Mouse (Mus musculus): Measurements from ENCODE around the gene Srrt. TPM values are rescaled to one million over a fixed set of nuclear protein-coding genes. Genes with fewer than 3 reads are reported as not detected.

Gene Srrt
- polyA plus RNA-seq, 1 experiment, result 108 TPM

DNA sequence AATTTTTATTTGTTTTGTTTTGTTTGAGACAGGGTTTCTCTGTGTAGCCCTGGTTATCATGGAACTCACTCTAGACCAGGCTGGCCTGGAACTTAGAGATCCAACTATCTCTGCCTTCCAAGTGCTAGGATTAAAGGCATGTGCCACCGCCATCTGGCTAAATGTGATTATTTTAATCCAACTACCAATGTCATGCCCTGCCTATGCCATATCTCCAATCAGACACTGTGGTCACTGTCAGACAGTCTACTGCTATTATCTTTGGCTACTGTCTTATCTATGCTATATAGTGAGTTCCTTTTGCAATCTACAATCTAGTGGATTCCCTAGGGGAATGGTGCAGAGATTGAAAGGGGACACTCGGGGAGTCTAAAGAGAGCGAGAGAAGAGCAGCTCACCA is 13.5 kb upstream of the Srrt start:
- TF ChIP-seq CTCF (IDR thresholded peaks at IDR 0.05; ENCODE audit: borderline replicate concordance, insufficient read depth, low read length) (no peak), POLR2A (IDR thresholded peaks at IDR 0.05; ENCODE audit: low read depth, low read length) (no peak)
- Histone ChIP-seq H3K4me3 (ENCODE audit: insufficient read depth, low read length) (no peak overlapping the region), H3K4me1 (ENCODE audit: control insufficient read depth, insufficient read depth, low read length) (no peaks in the 10 kb centered on the region), H3K27ac (ENCODE audit: insufficient read depth, low read length) (no peak overlapping the region)

DNA sequence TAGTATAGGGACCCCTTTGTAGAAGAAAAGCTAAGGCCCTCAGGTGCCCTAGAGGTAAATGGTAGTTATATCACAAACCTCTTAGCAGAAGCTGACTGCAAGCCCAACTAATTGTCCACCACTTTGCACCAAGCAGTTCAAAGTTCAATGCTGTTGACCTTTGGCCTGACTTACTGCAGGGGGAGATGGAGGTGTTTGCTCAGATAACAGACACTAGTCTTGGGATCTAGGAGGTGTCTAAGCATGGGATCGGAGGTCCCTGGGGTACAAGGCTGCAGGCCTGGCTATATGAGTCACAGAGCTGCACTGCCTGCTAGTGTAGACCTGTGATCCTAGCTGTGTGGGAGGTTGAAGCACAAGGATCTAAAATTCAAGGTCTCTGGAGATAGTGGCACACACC is 11.1 kb upstream of the Srrt start:
- peaks cover 5% of the 10 kb centered on the region; the same call in 1 of the 2 replicates for H3K4me1 ChIP-seq (ENCODE audit: control insufficient read depth, insufficient read depth, low read length)
- H3K27ac ChIP-seq (ENCODE audit: insufficient read depth, low read length), result no peak overlapping the region
- no peak overlapping the region for H3K4me3 ChIP-seq (ENCODE audit: insufficient read depth, low read length)
- TF ChIP-seq CTCF (IDR thresholded peaks at IDR 0.05; ENCODE audit: borderline replicate concordance, insufficient read depth, low read length) (no peak), POLR2A (IDR thresholded peaks at IDR 0.05; ENCODE audit: low read depth, low read length) (no peak)

DNA sequence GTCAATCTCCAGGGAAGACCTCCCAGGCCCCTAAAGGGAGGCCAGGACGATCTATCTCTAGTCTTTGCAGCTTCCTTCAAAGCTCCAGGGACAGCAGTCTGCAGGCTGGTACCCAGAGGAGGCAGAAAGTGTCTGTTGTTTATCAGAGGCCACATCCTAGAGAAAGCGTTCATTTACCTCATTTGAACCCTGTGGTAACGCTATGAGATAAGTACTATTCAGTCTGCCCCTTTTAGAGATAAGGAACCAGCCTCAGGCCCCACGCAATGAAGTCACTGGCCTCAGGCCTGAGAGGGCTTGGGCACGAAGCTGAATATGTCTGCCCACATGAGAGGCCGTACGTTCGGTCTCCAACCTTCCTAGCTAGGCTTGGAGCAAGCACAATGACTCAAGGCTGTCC is 9.9 kb upstream of the Srrt start:
- Histone ChIP-seq H3K4me3 (ENCODE audit: insufficient read depth, low read length) (no peak overlapping the region), H3K27ac (ENCODE audit: insufficient read depth, low read length) (no peak overlapping the region), H3K4me1 (ENCODE audit: control insufficient read depth, insufficient read depth, low read length) (peaks cover 5% of the 10 kb centered on the region; the same call in 1 of the 2 replicates)
- TF ChIP-seq CTCF (IDR thresholded peaks at IDR 0.05; ENCODE audit: borderline replicate concordance, insufficient read depth, low read length), result no peak
- no peak for TF ChIP-seq POLR2A (IDR thresholded peaks at IDR 0.05; ENCODE audit: low read depth, low read length)

DNA sequence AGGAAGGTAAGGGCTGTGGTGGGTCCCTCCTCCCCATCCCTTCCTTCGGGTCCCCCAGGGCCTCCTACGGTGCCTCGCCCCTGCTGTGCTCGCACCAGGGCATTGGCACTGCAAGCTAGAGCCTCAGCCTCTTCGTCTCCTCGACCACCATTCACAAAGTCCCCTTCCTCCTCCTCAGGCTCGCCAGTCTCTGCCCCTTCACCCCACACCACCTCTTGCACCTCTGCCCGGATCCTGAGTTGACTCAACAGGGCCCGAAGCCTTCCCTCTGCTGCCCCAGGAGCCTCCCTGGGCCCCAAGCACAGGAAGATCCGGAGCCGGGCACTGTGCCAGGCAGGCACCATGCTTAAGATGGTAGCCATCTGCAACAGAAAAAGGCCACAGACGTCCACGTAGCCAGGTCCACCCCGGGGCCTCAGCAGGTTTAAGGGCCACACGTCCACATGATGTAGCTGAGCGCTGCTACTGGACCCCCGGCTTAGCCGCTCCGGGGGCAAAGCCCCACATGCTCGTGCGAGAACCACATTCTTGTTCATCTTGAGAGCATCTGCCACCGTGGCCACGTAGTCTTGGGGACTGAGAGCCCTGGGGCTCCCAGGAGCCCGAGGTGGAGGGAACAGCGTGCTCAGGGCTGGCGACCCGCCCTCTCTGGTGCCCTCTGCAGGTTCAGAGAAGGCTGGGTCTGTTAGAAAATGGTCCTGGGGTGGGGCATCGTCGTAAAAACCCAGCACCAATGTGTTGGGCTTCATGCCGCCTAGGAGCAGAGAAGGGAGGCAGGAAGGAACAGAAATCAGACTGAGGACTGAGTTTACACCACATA is 7.8 kb upstream of the Srrt start:
- no peak overlapping the region for H3K4me3 ChIP-seq (ENCODE audit: insufficient read depth, low read length)
- H3K4me1 ChIP-seq (ENCODE audit: control insufficient read depth, insufficient read depth, low read length), result peaks cover 5% of the 10 kb centered on the region; the same call in 1 of the 2 replicates
- TF ChIP-seq POLR2A (IDR thresholded peaks at IDR 0.05; ENCODE audit: low read depth, low read length) (no peak), CTCF (IDR thresholded peaks at IDR 0.05; ENCODE audit: borderline replicate concordance, insufficient read depth, low read length) (no peak)
- H3K27ac ChIP-seq (ENCODE audit: insufficient read depth, low read length), result no peak overlapping the region

DNA sequence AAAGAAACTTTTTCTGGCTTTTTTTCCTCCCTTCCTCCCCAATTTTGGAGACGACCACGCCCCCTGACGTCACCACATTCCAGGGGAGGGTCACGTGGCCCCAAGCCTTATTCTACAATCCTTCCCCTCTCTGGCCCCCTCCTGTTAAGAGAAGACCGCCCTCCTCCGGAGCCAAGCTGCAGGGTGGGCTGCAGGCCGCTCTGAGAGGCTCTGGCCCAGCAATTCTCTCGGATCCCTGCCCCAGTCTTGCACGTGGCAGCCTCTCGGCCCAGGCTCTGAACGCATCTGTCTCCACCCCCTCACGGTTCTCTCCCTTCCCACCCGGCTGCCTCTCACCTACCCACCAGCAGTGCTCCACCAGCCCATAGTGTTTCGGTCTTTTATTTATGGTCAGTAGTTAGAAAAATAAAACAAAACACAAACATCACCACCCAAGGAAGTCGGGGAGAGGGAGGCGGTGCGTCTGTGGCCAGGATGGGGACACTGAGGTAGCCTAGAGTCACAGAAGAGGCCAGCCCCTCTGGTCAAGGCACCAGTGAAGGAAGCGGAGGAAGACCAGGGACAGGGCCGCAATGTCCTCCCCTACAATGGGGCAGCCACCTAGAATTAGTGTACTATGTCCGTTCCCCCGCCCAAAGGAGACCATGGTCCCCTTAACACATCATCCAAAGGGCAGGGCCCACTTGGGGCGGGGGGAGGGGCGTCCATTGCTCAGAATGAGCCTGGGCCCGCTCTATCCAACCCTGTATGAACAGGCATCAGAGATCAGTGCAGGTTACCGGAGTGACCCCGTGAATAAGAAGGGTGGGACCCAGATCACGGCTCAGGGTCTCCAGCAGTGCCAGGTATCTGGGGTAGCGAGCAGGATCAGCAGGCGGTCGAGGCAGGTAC is 7.0 kb upstream of the Srrt start, which contains the start of gene Trip6:
Gene Trip6 (minus strand): TSS at position 212 of the 891 bp plus-strand sequence.
- peak; percentile 34 for TF ChIP-seq POLR2A (IDR thresholded peaks at IDR 0.05; ENCODE audit: low read depth, low read length)
- no peak for TF ChIP-seq CTCF (IDR thresholded peaks at IDR 0.05; ENCODE audit: borderline replicate concordance, insufficient read depth, low read length)
- peaks cover 5% of the 10 kb centered on the region; the same call in 1 of the 2 replicates for H3K4me1 ChIP-seq (ENCODE audit: control insufficient read depth, insufficient read depth, low read length)
- H3K4me3 ChIP-seq (ENCODE audit: insufficient read depth, low read length), result peak within 1 kb of the TSS; percentile 82
- peak within 1 kb of the TSS; percentile 81 for H3K27ac ChIP-seq (ENCODE audit: insufficient read depth, low read length)

DNA sequence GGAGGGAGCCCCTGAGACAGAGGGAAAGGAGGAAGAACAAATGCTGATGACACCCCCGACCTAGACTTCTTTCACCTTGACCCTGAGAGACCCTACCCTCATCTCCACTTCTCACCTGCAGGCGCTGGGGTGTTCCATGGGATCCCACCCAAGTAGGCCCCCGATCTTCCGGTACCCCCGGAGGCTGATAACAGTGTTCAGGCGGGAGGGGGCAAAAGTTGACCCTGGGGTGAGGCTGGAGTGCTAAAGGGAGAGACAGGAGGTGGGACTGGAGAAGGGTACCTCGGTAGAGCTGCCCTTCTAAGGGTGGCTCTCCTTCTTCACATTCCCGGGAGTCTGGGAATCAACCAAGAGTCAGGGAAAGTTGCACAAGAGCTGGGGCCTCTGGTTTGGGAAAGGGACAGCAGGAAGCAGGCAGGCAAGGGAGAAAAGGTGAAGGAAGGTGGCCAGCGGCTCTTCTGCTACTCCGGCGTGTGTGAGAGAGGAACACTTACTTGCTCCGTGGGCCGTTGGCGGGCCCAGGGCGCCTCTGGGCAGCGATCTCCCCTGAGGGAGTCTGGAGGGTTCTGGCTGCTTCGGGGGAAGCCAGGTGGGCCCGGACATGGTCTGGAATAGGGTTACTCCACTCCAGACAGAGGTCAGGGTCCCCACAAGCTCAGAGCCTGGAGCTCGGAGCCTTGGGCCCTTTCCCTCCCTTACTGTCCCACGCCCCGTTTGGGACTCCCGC is 6.2 kb upstream of the Srrt start:
- peak overlapping the region; percentile 81 for H3K27ac ChIP-seq (ENCODE audit: insufficient read depth, low read length)
- no peak for TF ChIP-seq CTCF (IDR thresholded peaks at IDR 0.05; ENCODE audit: borderline replicate concordance, insufficient read depth, low read length)
- peak; percentile 93 for TF ChIP-seq POLR2A (IDR thresholded peaks at IDR 0.05; ENCODE audit: low read depth, low read length)
- H3K4me1 ChIP-seq (ENCODE audit: control insufficient read depth, insufficient read depth, low read length), result peaks cover 5% of the 10 kb centered on the region; the same call in 1 of the 2 replicates
- peak overlapping the region; percentile 82 for H3K4me3 ChIP-seq (ENCODE audit: insufficient read depth, low read length)

DNA sequence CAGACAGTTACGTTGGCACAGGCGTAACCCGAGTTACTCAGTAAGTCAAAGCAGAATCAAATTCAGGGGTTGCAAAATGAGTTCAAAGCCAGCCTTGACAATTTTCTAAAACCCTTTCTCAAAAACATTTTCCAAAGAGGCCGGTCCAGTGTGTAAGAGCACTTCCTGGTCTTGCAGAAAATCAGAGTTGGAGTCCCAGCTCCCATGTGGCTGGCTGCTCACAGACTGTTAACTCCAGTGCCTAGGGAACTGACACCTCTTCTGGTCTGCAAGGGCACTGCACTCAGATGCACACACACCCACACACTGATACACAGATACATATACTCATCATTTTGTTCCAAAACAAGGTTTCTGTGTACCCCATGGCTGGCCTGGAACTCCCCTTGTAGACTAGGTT is 882 bp upstream of the Srrt start:
- TF ChIP-seq CTCF (IDR thresholded peaks at IDR 0.05; ENCODE audit: borderline replicate concordance, insufficient read depth, low read length) (no peak), POLR2A (IDR thresholded peaks at IDR 0.05; ENCODE audit: low read depth, low read length) (no peak)
- peak overlapping the region; percentile 79; the same call in 1 of the 2 replicates for H3K27ac ChIP-seq (ENCODE audit: insufficient read depth, low read length)
- peak overlapping the region; percentile 81; the same call in 1 of the 2 replicates for H3K4me3 ChIP-seq (ENCODE audit: insufficient read depth, low read length)
- H3K4me1 ChIP-seq (ENCODE audit: control insufficient read depth, insufficient read depth, low read length), result peaks cover 14% of the 10 kb centered on the region

DNA sequence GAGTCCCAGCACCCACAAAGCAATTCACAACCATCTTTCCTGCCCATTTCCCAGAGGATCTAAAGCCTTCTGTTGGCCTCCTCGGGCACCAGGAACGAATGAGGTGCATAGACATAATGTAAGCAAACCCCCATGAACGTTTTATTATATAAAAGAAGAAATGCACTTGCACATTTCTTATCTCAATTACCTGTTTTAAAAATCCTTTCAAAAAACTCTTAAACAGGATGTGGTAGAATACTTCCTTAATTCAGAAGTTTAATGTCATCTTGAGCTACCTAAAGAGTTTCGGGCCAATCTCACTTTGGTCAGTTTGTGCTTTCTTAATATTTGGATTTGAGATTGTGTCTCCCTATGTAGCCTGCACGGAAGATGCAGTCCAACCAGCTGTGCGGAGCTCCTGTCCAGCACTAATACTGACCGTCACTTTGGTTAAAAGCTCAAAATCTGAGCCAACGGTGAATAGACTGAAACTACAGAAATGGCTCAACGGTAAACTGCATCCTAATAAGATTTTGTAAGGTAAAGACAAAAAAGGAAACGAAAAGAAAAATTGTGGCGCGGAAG is 952 bp downstream of the Srrt start:
- peak overlapping the region; percentile 81 for H3K4me3 ChIP-seq (ENCODE audit: insufficient read depth, low read length)
- peaks cover 14% of the 10 kb centered on the region for H3K4me1 ChIP-seq (ENCODE audit: control insufficient read depth, insufficient read depth, low read length)
- peak overlapping the region; percentile 79; the same call in 1 of the 2 replicates for H3K27ac ChIP-seq (ENCODE audit: insufficient read depth, low read length)
- TF ChIP-seq POLR2A (IDR thresholded peaks at IDR 0.05; ENCODE audit: low read depth, low read length) (no peak), CTCF (IDR thresholded peaks at IDR 0.05; ENCODE audit: borderline replicate concordance, insufficient read depth, low read length) (no peak)

DNA sequence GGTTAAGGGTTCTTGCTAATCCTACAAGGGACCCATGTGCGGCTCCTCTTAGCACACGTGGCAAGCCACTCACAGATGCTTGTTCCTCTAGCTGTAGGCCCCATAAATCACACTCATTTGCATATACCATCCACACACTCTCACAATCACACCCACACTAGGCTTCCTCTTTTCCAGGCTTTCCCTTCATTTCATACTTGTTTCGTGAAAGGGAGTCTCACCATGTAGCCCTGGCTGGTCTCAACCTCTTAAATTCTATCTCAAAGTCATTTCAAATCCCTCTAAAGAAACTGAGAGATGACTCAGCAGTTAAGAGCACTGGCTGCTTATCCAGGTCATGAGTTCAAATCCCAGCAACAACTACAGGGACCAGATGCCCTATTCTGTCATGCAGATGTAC is 1.7 kb downstream of the Srrt start:
- H3K4me1 ChIP-seq (ENCODE audit: control insufficient read depth, insufficient read depth, low read length), result peaks cover 14% of the 10 kb centered on the region
- TF ChIP-seq POLR2A (IDR thresholded peaks at IDR 0.05; ENCODE audit: low read depth, low read length) (no peak), CTCF (IDR thresholded peaks at IDR 0.05; ENCODE audit: borderline replicate concordance, insufficient read depth, low read length) (no peak)
- H3K4me3 ChIP-seq (ENCODE audit: insufficient read depth, low read length), result peak overlapping the region; percentile 81
- H3K27ac ChIP-seq (ENCODE audit: insufficient read depth, low read length), result no peak overlapping the region
